28 mouse cellular contexts compared by ENCODE assay signal in the genomic region with DNA sequence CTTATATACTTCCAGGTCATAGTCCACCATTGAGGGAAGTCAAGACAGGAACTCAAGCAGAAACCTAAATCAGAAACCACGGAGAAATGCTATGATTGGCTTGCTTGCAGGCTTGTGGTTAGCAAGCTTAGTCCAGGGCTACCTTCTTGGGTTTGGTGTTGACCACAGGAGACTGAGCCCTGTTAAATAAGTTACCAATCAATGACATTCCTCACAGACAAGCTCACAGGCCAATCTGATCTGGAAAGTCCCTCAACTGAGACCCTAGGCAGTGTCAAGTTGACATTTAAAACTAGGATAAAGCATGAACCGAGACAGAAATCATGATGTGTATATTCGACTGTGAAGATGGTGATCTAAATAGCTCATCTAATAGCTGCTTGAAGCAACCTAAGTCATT. TPM values are rescaled to one million over a fixed set of nuclear protein-coding genes. Genes with fewer than 3 reads are reported as not detected.
DNase-seq lines count a peak whose midpoint lies in the region; ATAC-seq and TF ChIP-seq lines count a peak whose summit lies in the region.
"Had no signal": no experiment of that assay in that cellular context is flagged by ENCODE, and none has a peak within 500 bp of the region (broad histone marks: within the 10 kb centered on the region; RNA-seq: fewer than 3 reads in every experiment).

No protein-coding gene starts in this region.

- DNase-seq in heart, adult 11 months, result peak; percentile 75
- no peak for DNase-seq in heart, postnatal 4 days
- no peak for DNase-seq in lung, adult 2 months
- peak; percentile 13 for DNase-seq in kidney, postnatal 14 days
- no peak for DNase-seq in cerebellum, adult 2 months
- DNase-seq: cerebellum, adult 8-10 months; liver; midbrain, embryonic 14.5 days; right cerebral cortex, postnatal 14 days; thymus, postnatal 14 days had no signal

- 81% methylated on average over 3 of the region's 3 CpGs for WGBS in lung, embryonic 15.5 days
- 67% methylated on average over 3 of the region's 3 CpGs for WGBS in lung, adult 2 months
- whole genome bisulfite sequencing in cerebellum, adult 2 months, result 88% methylated on average over 3 of the region's 3 CpGs

- no peak for TF ChIP-seq CTCF in lung, adult 2 months (IDR thresholded peaks at IDR 0.05; ENCODE audit: insufficient read depth, low read length)
- TF ChIP-seq CTCF in embryonic fibroblast, embryonic 13.5 days (IDR thresholded peaks at IDR 0.05; ENCODE audit: borderline replicate concordance, insufficient read depth, low read length), result no peak
- no peak for TF ChIP-seq CTCF in cerebellum, adult 2 months (IDR thresholded peaks at IDR 0.05; ENCODE audit: borderline replicate concordance, insufficient read depth, low read depth, low read length)

- no peaks in the 10 kb centered on the region for H3K9me3 ChIP-seq in lung, embryonic 15.5 days
- H3K9me3 ChIP-seq: forebrain, embryonic 15.5 days; hindbrain, embryonic 13.5 days; limb, embryonic 10.5 days had no signal

- ATAC-seq in lung, embryonic 15.5 days (ENCODE audit: borderline replicate concordance, extremely low read depth, low FRiP score, low TSS enrichment), result no peak
- no peak for ATAC-seq in CD4-positive, CD25-positive, alpha-beta regulatory T cell, adult 4 months
- ATAC-seq: forebrain, embryonic 15.5 days had no signal

- peak overlapping the region; percentile 30; the same call in 1 of the 2 replicates for H3K27ac ChIP-seq in lung, embryonic 15.5 days
- H3K27ac ChIP-seq in embryonic fibroblast, embryonic 13.5 days (ENCODE audit: insufficient read depth, low read length), result 0 out of 2 replicates have a peak overlapping the region, but pooled peaks have one; percentile 2
- no peak overlapping the region for H3K27ac ChIP-seq in cerebellum, adult 2 months (ENCODE audit: insufficient read depth, low read length)
- H3K27ac ChIP-seq: forebrain, embryonic 15.5 days; hindbrain, embryonic 13.5 days; limb, embryonic 10.5 days had no signal

- H3K27me3 ChIP-seq in lung, embryonic 15.5 days, result no peaks in the 10 kb centered on the region
- no peaks in the 10 kb centered on the region for H3K27me3 ChIP-seq in cerebellum, adult 2 months (ENCODE audit: control insufficient read depth, insufficient read depth, low read length)
- H3K27me3 ChIP-seq: forebrain, embryonic 15.5 days; hindbrain, embryonic 13.5 days had no signal

- H3K9ac ChIP-seq in lung, embryonic 15.5 days, result no peak overlapping the region
- H3K9ac ChIP-seq: forebrain, embryonic 15.5 days; hindbrain, embryonic 13.5 days had no signal

- no peaks in the 10 kb centered on the region for H3K36me3 ChIP-seq in lung, embryonic 15.5 days
- H3K36me3 ChIP-seq: forebrain, embryonic 15.5 days; hindbrain, embryonic 13.5 days; limb, embryonic 10.5 days had no signal

- H3K4me1 ChIP-seq in lung, embryonic 15.5 days, result peaks cover 19% of the 10 kb centered on the region
- H3K4me1 ChIP-seq in lung, adult 2 months (ENCODE audit: control insufficient read depth, insufficient read depth, low read length), result peaks cover 5% of the 10 kb centered on the region
- H3K4me1 ChIP-seq in embryonic fibroblast, embryonic 13.5 days (ENCODE audit: control insufficient read depth, insufficient read depth, low read length), result peaks cover 19% of the 10 kb centered on the region
- H3K4me1 ChIP-seq in cerebellum, adult 2 months (ENCODE audit: control insufficient read depth, insufficient read depth, low read length), result no peaks in the 10 kb centered on the region
- H3K4me1 ChIP-seq: forebrain, embryonic 15.5 days; hindbrain, embryonic 13.5 days had no signal

- no peak overlapping the region for H3K4me3 ChIP-seq in lung, embryonic 15.5 days
- no peak overlapping the region for H3K4me3 ChIP-seq in lung, adult 2 months (replicated peaks; ENCODE audit: extremely low read depth, low read depth, low read length)
- H3K4me3 ChIP-seq in embryonic fibroblast, embryonic 13.5 days (ENCODE audit: insufficient read depth, low read length), result no peak overlapping the region
- no peak overlapping the region for H3K4me3 ChIP-seq in cerebellum, adult 2 months (replicated peaks; ENCODE audit: insufficient read depth, low read depth, low read length)
- H3K4me3 ChIP-seq: forebrain, embryonic 15.5 days; hindbrain, embryonic 13.5 days; limb, embryonic 10.5 days had no signal

- no peak overlapping the region for H3K4me2 ChIP-seq in lung, embryonic 15.5 days
- H3K4me2 ChIP-seq: forebrain, embryonic 15.5 days; hindbrain, embryonic 13.5 days had no signal

- TF ChIP-seq POLR2A in lung, adult 2 months (IDR thresholded peaks at IDR 0.05; ENCODE audit: borderline replicate concordance, extremely low read depth, low read depth, low read length), result no peak
- no peak for TF ChIP-seq POLR2A in embryonic fibroblast, embryonic 13.5 days (IDR thresholded peaks at IDR 0.05; ENCODE audit: low read depth, low read length)
- no peak for TF ChIP-seq POLR2A in cerebellum, adult 2 months (IDR thresholded peaks at IDR 0.05; ENCODE audit: borderline replicate concordance, insufficient read depth, low read length)

RNA-seq across cellular contexts. Expression of gene 4930432M17Rik, which starts 35.6 kb away (rescaled TPM):
- total RNA-seq in heart, postnatal 4 days (2021), result not detected
- not detected in 2 replicates for polyA plus RNA-seq in lung, embryonic 15.5 days (2015; fragmentation: Nextera tagmentation; extraction: Ambion mirVana)
- not detected in 2 replicates for polyA plus RNA-seq in lung, adult 2 months (2012; rRNA removed)
- not detected in 2 replicates for polyA plus RNA-seq in embryonic fibroblast, embryonic 13.5 days (2011; ENCODE audit: insufficient read length, low read depth, missing spikeins)
- polyA plus RNA-seq in CD4-positive, CD25-positive, alpha-beta regulatory T cell, adult 4 months (2017; shearing (Covaris generic)), result not detected
- not detected in 2 replicates for polyA plus RNA-seq in cerebellum, adult 2 months (2012; rRNA removed)
- total RNA-seq: adrenal gland, postnatal 14 days; gastrocnemius, postnatal 14 days; heart, adult 18-20 months; heart, postnatal 25 days; layer of hippocampus, postnatal 14 days; megakaryocyte-erythroid progenitor cell, adult 5-6 weeks had no signal
- polyA plus RNA-seq: C2C12; embryonic facial prominence, embryonic 14.5 days; forebrain, embryonic 15.5 days; heart, embryonic 14.5 days; hindbrain, embryonic 13.5 days; limb, embryonic 10.5 days; liver, embryonic 16.5 days; midbrain, embryonic 14.5 days; neural tube, embryonic 11.5 days; testis, adult 2 months had no signal

Comparison
In these comparisons a context has a peak if more than half of its experiments do, and no peak if none do; other contexts are left out.
1. DNase-seq: peak in heart, adult 11 months (single experiment) and kidney, postnatal 14 days (single experiment); none in heart, postnatal 4 days (single experiment), lung, adult 2 months (single experiment) and cerebellum, adult 2 months (0 of 2).